Comparison of ENCODE assay signal across 14 mouse cellular contexts in the genomic region with DNA sequence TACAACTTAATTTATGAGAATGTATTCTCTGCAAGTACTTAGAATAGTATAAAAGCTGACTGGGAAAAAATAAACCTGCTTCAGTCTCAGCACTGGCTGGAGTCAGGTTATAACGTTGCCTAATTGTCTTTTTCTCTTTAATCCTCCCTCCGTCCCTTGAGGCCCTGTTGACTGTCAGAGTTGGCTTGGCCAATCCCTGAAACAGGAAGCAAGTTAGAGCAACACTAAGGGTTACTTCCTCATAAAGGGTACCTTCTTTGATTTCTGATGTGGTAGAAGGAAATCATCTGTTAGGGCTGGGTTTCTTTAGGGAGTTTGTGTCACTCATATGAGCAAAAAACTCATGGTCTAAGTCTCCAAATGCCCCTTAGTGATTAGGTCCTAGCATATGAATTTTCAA.
"Had no signal": no experiment of that assay in that cellular context is flagged by ENCODE, and none has a peak within 500 bp of the region (broad histone marks: within the 10 kb centered on the region; RNA-seq: fewer than 3 reads in every experiment).

No protein-coding gene starts in this region.

- H3K4me3 ChIP-seq: limb, embryonic 15.5 days; liver, embryonic 13.5 days; midbrain, embryonic 13.5 days; neural tube, embryonic 12.5 days; stomach, embryonic 15.5 days had no signal

- H3K27ac ChIP-seq: limb, embryonic 15.5 days; liver, embryonic 13.5 days; midbrain, embryonic 13.5 days; neural tube, embryonic 12.5 days; stomach, embryonic 15.5 days had no signal

- H3K36me3 ChIP-seq: limb, embryonic 15.5 days; liver, embryonic 13.5 days; midbrain, embryonic 13.5 days; neural tube, embryonic 12.5 days; stomach, embryonic 15.5 days had no signal

- H3K4me1 ChIP-seq: limb, embryonic 15.5 days; liver, embryonic 13.5 days; midbrain, embryonic 13.5 days; neural tube, embryonic 12.5 days; stomach, embryonic 15.5 days had no signal

- ATAC-seq: midbrain, embryonic 13.5 days had no signal

- H3K4me2 ChIP-seq: limb, embryonic 15.5 days; liver, embryonic 13.5 days; midbrain, embryonic 13.5 days; neural tube, embryonic 12.5 days; stomach, embryonic 15.5 days had no signal

- H3K9me3 ChIP-seq: limb, embryonic 15.5 days; liver, embryonic 13.5 days; midbrain, embryonic 13.5 days; neural tube, embryonic 12.5 days; stomach, embryonic 15.5 days had no signal

- DNase-seq: kidney, adult 18-20 months; kidney, postnatal 14 days; layer of hippocampus, postnatal 36 days; liver, embryonic 13.5 days; lung, adult 18-20 months; lung, postnatal 4 days; retina, postnatal 1 day; right cerebral cortex, postnatal 4 days; spleen, adult 18-20 months; thymus, postnatal 36 days had no signal

- H3K9ac ChIP-seq: limb, embryonic 15.5 days; liver, embryonic 13.5 days; midbrain, embryonic 13.5 days; neural tube, embryonic 12.5 days; stomach, embryonic 15.5 days had no signal

- H3K27me3 ChIP-seq: limb, embryonic 15.5 days; liver, embryonic 13.5 days; midbrain, embryonic 13.5 days; neural tube, embryonic 12.5 days; stomach, embryonic 15.5 days had no signal
